Mouse (Mus musculus): ENCODE data around the gene Foxj3. TPM values are rescaled to one million over a fixed set of nuclear protein-coding genes. Genes with fewer than 3 reads are reported as not detected.

The Foxj3 gene
- total and polyA plus RNA-seq, 2 experiments from 2014 or later = 25.2 to 52.7 TPM

- Histone ChIP-seq H3K9ac (no peak overlapping the region), H3K9me3 (ENCODE audit: low read length) (no peaks in the 10 kb centered on the region), H3K4me2 (ENCODE audit: low read depth) (no peak overlapping the region), H3K36me3 (ENCODE audit: insufficient read depth) (no peaks in the 10 kb centered on the region), H3K27me3 (ENCODE audit: insufficient read depth, low read length) (no peaks in the 10 kb centered on the region), H3K27ac (ENCODE audit: low read depth, low read length) (no peak overlapping the region), H3K4me1 (ENCODE audit: insufficient read depth) (no peaks in the 10 kb centered on the region), H3K4me3 (ENCODE audit: low read depth, low read length) (no peak overlapping the region)
- peak; percentile 3 for DNase-seq
- WGBS = 63% methylated on average over 4 of the region's 4 CpGs
- TF ChIP-seq CTCF (IDR thresholded peaks at IDR 0.05; ENCODE audit: low read depth) = no peak
- ATAC-seq = no peak
Observed at GRCm38 (mm10) chr4:119566322-119566835, 29.6 kb downstream of the Foxj3 start.

DNA sequence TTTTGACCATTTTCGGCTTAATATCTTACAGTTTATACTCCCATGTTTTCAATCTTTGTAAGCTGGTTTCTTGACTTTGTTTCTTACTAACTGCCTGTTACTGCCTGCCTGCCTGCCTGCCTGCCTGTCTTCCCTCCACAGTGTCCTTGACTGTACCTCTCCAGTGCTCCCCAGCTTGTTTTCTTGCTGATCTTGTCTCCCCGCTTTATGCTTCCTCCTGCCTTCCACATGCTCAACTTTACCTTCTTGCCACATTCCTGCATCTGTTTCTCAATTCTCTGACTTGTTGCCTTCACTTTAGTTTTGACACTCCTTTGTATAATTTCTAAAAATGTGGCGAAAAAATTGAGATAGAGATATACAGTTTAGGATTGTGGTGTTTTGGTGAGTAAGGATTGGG is 35.9 kb downstream of the Foxj3 start:
- Histone ChIP-seq H3K4me3 (ENCODE audit: low read depth, low read length) (no peak overlapping the region), H3K27me3 (ENCODE audit: insufficient read depth, low read length) (no peaks in the 10 kb centered on the region), H3K4me1 (ENCODE audit: insufficient read depth) (no peaks in the 10 kb centered on the region), H3K27ac (ENCODE audit: low read depth, low read length) (no peak overlapping the region), H3K9me3 (ENCODE audit: low read length) (no peaks in the 10 kb centered on the region), H3K9ac (no peak overlapping the region), H3K4me2 (ENCODE audit: low read depth) (no peak overlapping the region), H3K36me3 (ENCODE audit: insufficient read depth) (peaks cover 5% of the 10 kb centered on the region; the same call in 1 of the 2 replicates)
- whole genome bisulfite sequencing = 92% methylated on average over 3 of the region's 3 CpGs
- DNase-seq (no peak), ATAC-seq (no peak)
- TF ChIP-seq CTCF (IDR thresholded peaks at IDR 0.05; ENCODE audit: low read depth) = no peak

DNA sequence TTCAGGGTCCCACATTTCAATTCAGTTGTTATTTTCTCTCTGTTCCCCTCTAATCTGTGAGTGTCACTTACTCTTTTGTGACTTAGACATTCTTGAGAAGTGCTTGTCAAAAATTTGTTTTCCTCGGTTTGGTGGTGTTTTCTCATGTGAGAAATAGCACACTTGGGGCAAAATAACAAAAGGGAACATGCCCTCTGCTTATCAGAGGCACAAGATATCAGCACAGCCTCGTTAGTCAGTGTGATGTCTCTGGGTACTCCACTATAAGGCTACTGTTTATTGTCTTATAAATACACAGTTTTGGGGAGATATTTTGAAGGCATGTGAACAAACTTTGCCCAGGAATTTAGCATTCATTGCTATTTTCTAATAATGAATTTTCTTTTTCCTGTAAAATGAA is 37.7 kb downstream of the Foxj3 start:
- no peak overlapping the region for H3K4me2 ChIP-seq (ENCODE audit: low read depth)
- no peak overlapping the region for H3K27ac ChIP-seq (ENCODE audit: low read depth, low read length)
- H3K9me3 ChIP-seq (ENCODE audit: low read length) = no peaks in the 10 kb centered on the region

DNA sequence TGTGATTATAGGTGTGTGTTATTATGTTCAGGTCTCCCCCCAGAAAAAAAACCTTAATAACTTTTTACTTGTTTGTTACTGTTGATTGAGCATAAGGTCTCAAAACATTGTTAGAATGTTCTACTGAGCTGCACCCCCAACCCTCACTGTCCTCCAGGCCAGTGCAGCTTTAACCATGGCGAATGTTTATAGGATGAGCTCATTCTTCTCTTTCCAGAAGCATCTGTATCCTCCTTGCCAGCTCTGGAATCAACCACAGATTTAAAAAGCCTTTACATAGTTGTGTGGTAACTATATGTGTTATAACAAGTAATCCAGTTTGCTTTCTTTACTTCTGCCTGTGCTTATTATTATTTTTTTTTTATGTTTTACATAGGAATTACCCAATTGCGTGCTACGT is 38.7 kb downstream of the Foxj3 start:
- 93% methylated on average over 3 of the region's 3 CpGs for WGBS
- DNase-seq (no peak), ATAC-seq (no peak)
- H3K4me2 ChIP-seq (ENCODE audit: low read depth) = no peak overlapping the region
- H3K4me1 ChIP-seq (ENCODE audit: insufficient read depth) = no peaks in the 10 kb centered on the region
- H3K9me3 ChIP-seq (ENCODE audit: low read length) = no peaks in the 10 kb centered on the region
- no peak overlapping the region for H3K4me3 ChIP-seq (ENCODE audit: low read depth, low read length)
- H3K27ac ChIP-seq (ENCODE audit: low read depth, low read length) = no peak overlapping the region
- TF ChIP-seq CTCF (IDR thresholded peaks at IDR 0.05; ENCODE audit: low read depth) = no peak
- no peaks in the 10 kb centered on the region for H3K27me3 ChIP-seq (ENCODE audit: insufficient read depth, low read length)
- peaks cover 5% of the 10 kb centered on the region; the same call in 1 of the 2 replicates for H3K36me3 ChIP-seq (ENCODE audit: insufficient read depth)
- no peak overlapping the region for H3K9ac ChIP-seq

More for the DNA sequence above, 37.7 kb downstream of the Foxj3 start:
- 55% methylated on average over 2 of the region's 2 CpGs for WGBS
- H3K4me1 ChIP-seq (ENCODE audit: insufficient read depth) = no peaks in the 10 kb centered on the region
- no peak for DNase-seq
- no peak overlapping the region for H3K9ac ChIP-seq
- TF ChIP-seq CTCF (IDR thresholded peaks at IDR 0.05; ENCODE audit: low read depth) = no peak
- peaks cover 5% of the 10 kb centered on the region; the same call in 1 of the 2 replicates for H3K36me3 ChIP-seq (ENCODE audit: insufficient read depth)
- H3K27me3 ChIP-seq (ENCODE audit: insufficient read depth, low read length) = no peaks in the 10 kb centered on the region
- no peak overlapping the region for H3K4me3 ChIP-seq (ENCODE audit: low read depth, low read length)
- ATAC-seq = no peak

DNA sequence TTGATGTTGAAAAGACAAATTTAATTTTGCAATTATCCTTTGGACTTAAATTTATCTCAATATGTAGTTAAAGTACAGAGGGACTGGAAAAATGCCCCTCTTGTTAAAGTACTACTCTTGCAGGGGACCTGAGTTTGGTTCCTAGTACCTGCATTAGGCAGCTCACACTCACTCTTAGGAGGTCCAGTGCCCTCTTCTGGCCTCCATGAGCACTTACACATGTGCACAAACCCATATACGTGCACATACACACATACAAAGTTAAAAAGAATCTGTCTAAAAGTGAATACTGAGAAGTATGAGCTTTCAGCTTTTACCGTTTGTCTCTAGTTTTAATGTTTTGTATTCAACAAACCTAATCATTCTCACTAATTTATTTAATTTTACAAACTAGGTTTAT is 51.2 kb downstream of the Foxj3 start:
- H3K27ac ChIP-seq (ENCODE audit: low read depth, low read length) = no peak overlapping the region
- no peaks in the 10 kb centered on the region for H3K27me3 ChIP-seq (ENCODE audit: insufficient read depth, low read length)
- ATAC-seq = no peak
- DNase-seq = no peak
- H3K36me3 ChIP-seq (ENCODE audit: insufficient read depth) = 0 out of 2 replicates have a peak, but pooled peaks cover 4% of the 10 kb centered on the region
- H3K4me1 ChIP-seq (ENCODE audit: insufficient read depth) = 0 out of 2 replicates have a peak, but pooled peaks cover 2% of the 10 kb centered on the region
- H3K9ac ChIP-seq = no peak overlapping the region
- no peak for TF ChIP-seq CTCF (IDR thresholded peaks at IDR 0.05; ENCODE audit: low read depth)
- 92% methylated on average over 2 of the region's 2 CpGs for WGBS
- no peak overlapping the region for H3K4me3 ChIP-seq (ENCODE audit: low read depth, low read length)
- H3K9me3 ChIP-seq (ENCODE audit: low read length) = no peaks in the 10 kb centered on the region
- no peak overlapping the region for H3K4me2 ChIP-seq (ENCODE audit: low read depth)

- H3K36me3 ChIP-seq (ENCODE audit: insufficient read depth) = 0 out of 2 replicates have a peak, but pooled peaks cover 4% of the 10 kb centered on the region
- no peak for ATAC-seq
- DNase-seq = no peak
- TF ChIP-seq CTCF (IDR thresholded peaks at IDR 0.05; ENCODE audit: low read depth) = no peak
- H3K4me2 ChIP-seq (ENCODE audit: low read depth) = no peak overlapping the region
- no peak overlapping the region for H3K9ac ChIP-seq
- H3K27ac ChIP-seq (ENCODE audit: low read depth, low read length) = no peak overlapping the region
- no peak overlapping the region for H3K4me3 ChIP-seq (ENCODE audit: low read depth, low read length)
- H3K9me3 ChIP-seq (ENCODE audit: low read length) = no peaks in the 10 kb centered on the region
- WGBS = 84% methylated on average over 2 of the region's 2 CpGs
- no peaks in the 10 kb centered on the region for H3K27me3 ChIP-seq (ENCODE audit: insufficient read depth, low read length)
- H3K4me1 ChIP-seq (ENCODE audit: insufficient read depth) = 0 out of 2 replicates have a peak, but pooled peaks cover 2% of the 10 kb centered on the region
Observed at GRCm38 (mm10) chr4:119589423-119589822, 52.6 kb downstream of the Foxj3 start.

DNA sequence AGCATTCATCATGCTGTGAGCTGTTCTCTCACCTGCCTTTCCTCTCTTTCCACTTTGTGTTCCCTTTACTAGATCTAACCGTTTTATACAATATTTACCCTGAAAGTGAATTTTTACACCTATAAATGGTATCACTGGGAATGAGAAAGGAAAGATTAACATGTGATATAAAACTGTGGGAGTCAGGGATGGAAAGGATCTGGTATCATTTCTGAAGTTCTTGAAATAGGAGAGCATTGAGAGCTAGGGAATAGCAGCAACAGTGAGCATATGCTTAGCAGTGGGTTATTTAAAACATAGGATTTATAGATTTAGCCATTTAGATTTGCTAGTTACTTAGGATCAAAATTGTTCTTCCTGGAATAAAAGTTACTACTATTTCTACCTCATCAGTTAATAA is 53.2 kb downstream of the Foxj3 start:
- 0 out of 2 replicates have a peak, but pooled peaks cover 2% of the 10 kb centered on the region for H3K4me1 ChIP-seq (ENCODE audit: insufficient read depth)
- no peak overlapping the region for H3K4me2 ChIP-seq (ENCODE audit: low read depth)
- DNase-seq (no peak), ATAC-seq (no peak)
- WGBS = 80% methylated on average over 1 of the region's 1 CpGs
- H3K9me3 ChIP-seq (ENCODE audit: low read length) = no peaks in the 10 kb centered on the region
- no peak overlapping the region for H3K27ac ChIP-seq (ENCODE audit: low read depth, low read length)
- TF ChIP-seq CTCF (IDR thresholded peaks at IDR 0.05; ENCODE audit: low read depth) = no peak
- H3K27me3 ChIP-seq (ENCODE audit: insufficient read depth, low read length) = no peaks in the 10 kb centered on the region
- no peak overlapping the region for H3K9ac ChIP-seq
- 0 out of 2 replicates have a peak, but pooled peaks cover 4% of the 10 kb centered on the region for H3K36me3 ChIP-seq (ENCODE audit: insufficient read depth)
- H3K4me3 ChIP-seq (ENCODE audit: low read depth, low read length) = no peak overlapping the region

All from forebrain, postnatal 0 days (tissue).